Mouse (Mus musculus) C2C12 (cell line): Measurements from ENCODE around the gene Ccna1. TPM values are rescaled to one million over a fixed set of nuclear protein-coding genes. Genes with fewer than 3 reads are reported as not detected.

Experiments
- H3K27me3 ChIP-seq: one replicate; pipeline ENCODE4 v1.6.1; 2011; ENCODE audit not compliant: control insufficient read depth, insufficient read depth, insufficient read length
- H3K36me3 ChIP-seq: one replicate; pipeline ENCODE4 v1.6.1; 2011; ENCODE audit not compliant: control insufficient read depth, insufficient read depth
- H3K4me3 ChIP-seq: one replicate; pipeline ENCODE4 v1.5.1; 2011; ENCODE audit warnings: mild to moderate bottlenecking, control low read depth; ENCODE audit not compliant: poor library complexity, insufficient read depth, severe bottlenecking
- H3K79me2 ChIP-seq: one replicate; pipeline ENCODE4 v1.6.1; 2011; ENCODE audit not compliant: control insufficient read depth, insufficient read depth
- H3K79me3 ChIP-seq: one replicate; pipeline ENCODE4 v1.6.1; 2011; ENCODE audit warnings: low read depth, control low read depth
- H3ac ChIP-seq: one replicate; pipeline ENCODE3; 2011; ENCODE audit warnings: low read depth; ENCODE audit not compliant: control insufficient read depth, insufficient read length
- CEBPB ChIP-seq: IDR thresholded peaks from one replicate; pipeline ENCODE4 v1.6.1; 2011; ENCODE audit warnings: low read depth, mild to moderate bottlenecking, control low read depth, moderate library complexity
- CTCF ChIP-seq: IDR thresholded peaks from one replicate; pipeline ENCODE4 v1.5.1; 2011; ENCODE audit not compliant: control insufficient read depth, insufficient read depth, insufficient read length
- FOSL1 ChIP-seq: IDR thresholded peaks from one replicate; pipeline ENCODE4 v1.8.0; 2011; ENCODE audit warnings: mild to moderate bottlenecking, low read length; ENCODE audit not compliant: poor library complexity, insufficient read depth, severe bottlenecking
- MAX ChIP-seq: IDR thresholded peaks from one replicate; pipeline ENCODE4 v1.6.1; 2011; ENCODE audit warnings: mild to moderate bottlenecking, control low read depth
- MYOD1 ChIP-seq: IDR thresholded peaks from one replicate; pipeline ENCODE4 v1.6.1; 2011; ENCODE audit warnings: low read depth; ENCODE audit not compliant: control insufficient read depth, insufficient read length
- MYOG ChIP-seq: IDR thresholded peaks from one replicate; pipeline ENCODE4 v1.6.1; 2011; ENCODE audit not compliant: control insufficient read depth, insufficient read length; ENCODE audit errors: extremely low read depth
- USF1 ChIP-seq: IDR thresholded peaks from one replicate; pipeline ENCODE4 v1.6.1; 2011; ENCODE audit warnings: low read depth, mild to moderate bottlenecking, control low read depth, moderate library complexity
- long read RNA-seq, 2 experiments: library from polyadenylated mRNA; unstranded; transcript quantifications; one replicate each; pipeline ENCODE4 v2.0.0; 2019 to 2020
- polyA plus RNA-seq: library from polyadenylated mRNA; unstranded; fragments of >200 nt; fragmentation: generic; extraction: Trizol; gene quantifications from one replicate; pipeline ENCODE4 v1.2.1, GENCODE M21; 2012; ENCODE audit warnings: missing spikeins

The Ccna1 gene
- polyA plus RNA-seq = not detected
- long read RNA-seq, experiment 1 = 0 reads
- long read RNA-seq, experiment 2 = 0 reads

- Histone ChIP-seq H3K36me3 (no peaks in the 10 kb centered on the region), H3K79me3 (no peaks in the 10 kb centered on the region), H3K27me3 (peaks cover 28% of the 10 kb centered on the region), H3K79me2 (no peaks in the 10 kb centered on the region), H3ac (no peak within 1 kb of the TSS), H3K4me3 (no peak within 1 kb of the TSS)
- TF ChIP-seq MYOD1 (no peak), MYOG (no peak), FOSL1 (no peak), MAX (no peak), CTCF (no peak), CEBPB (no peak), USF1 (no peak)
Measured at GRCm38 (mm10) chr3:55055038-55055746, at the start of gene Ccna1. TSS of gene Ccna1 (minus strand) at chr3:55055501.

- Histone ChIP-seq H3ac (no peak overlapping the region), H3K79me3 (no peaks in the 10 kb centered on the region), H3K79me2 (no peaks in the 10 kb centered on the region), H3K4me3 (no peak overlapping the region), H3K27me3 (no peaks in the 10 kb centered on the region), H3K36me3 (no peaks in the 10 kb centered on the region)
- TF ChIP-seq MYOG (no peak), MYOD1 (no peak), FOSL1 (no peak), USF1 (no peak), MAX (no peak), CEBPB (no peak), CTCF (no peak)
Measured at GRCm38 (mm10) chr3:55101092-55101491, 45.8 kb upstream of the Ccna1 start.

GRCm38 (mm10) chr3:55098990-55099389 lies 43.7 kb upstream of the Ccna1 start:
- Histone ChIP-seq H3K4me3 (no peak overlapping the region), H3K27me3 (no peaks in the 10 kb centered on the region), H3ac (no peak overlapping the region), H3K79me3 (no peaks in the 10 kb centered on the region), H3K36me3 (no peaks in the 10 kb centered on the region), H3K79me2 (no peaks in the 10 kb centered on the region)
- TF ChIP-seq MYOD1 (peak; percentile 76), MAX (peak; percentile 29), USF1 (no peak), CEBPB (no peak), FOSL1 (no peak), CTCF (no peak), MYOG (no peak)

GRCm38 (mm10) chr3:55098014-55098413 lies 42.7 kb upstream of the Ccna1 start:
- H3K79me3 ChIP-seq = no peaks in the 10 kb centered on the region
- no peaks in the 10 kb centered on the region for H3K27me3 ChIP-seq
- H3K79me2 ChIP-seq = no peaks in the 10 kb centered on the region
- no peak overlapping the region for H3ac ChIP-seq
- no peak overlapping the region for H3K4me3 ChIP-seq
- H3K36me3 ChIP-seq = no peaks in the 10 kb centered on the region
- no peak for TF ChIP-seq FOSL1
- peak; percentile 54 for TF ChIP-seq MYOD1
- no peak for TF ChIP-seq MYOG

GRCm38 (mm10) chr3:55097186-55097585 lies 41.9 kb upstream of the Ccna1 start:
- Histone ChIP-seq H3K36me3 (no peaks in the 10 kb centered on the region), H3K79me2 (no peaks in the 10 kb centered on the region), H3K4me3 (no peak overlapping the region), H3K79me3 (no peaks in the 10 kb centered on the region), H3ac (peak overlapping the region; percentile 35), H3K27me3 (no peaks in the 10 kb centered on the region)
- TF ChIP-seq CTCF (no peak), MYOD1 (peak; percentile 3)

- no peak overlapping the region for H3K4me3 ChIP-seq
- H3K36me3 ChIP-seq = no peaks in the 10 kb centered on the region
- no peaks in the 10 kb centered on the region for H3K79me2 ChIP-seq
- H3K79me3 ChIP-seq = no peaks in the 10 kb centered on the region
- H3K27me3 ChIP-seq = no peaks in the 10 kb centered on the region
- TF ChIP-seq USF1 (no peak), MAX (no peak), MYOG (no peak), FOSL1 (no peak), MYOD1 (no peak), CEBPB (no peak), CTCF (no peak)
- H3ac ChIP-seq = peak overlapping the region; percentile 35
Measured at GRCm38 (mm10) chr3:55096655-55097005, 41.3 kb upstream of the Ccna1 start.
